8 mouse cellular contexts compared by ENCODE assay signal in the genomic region with DNA sequence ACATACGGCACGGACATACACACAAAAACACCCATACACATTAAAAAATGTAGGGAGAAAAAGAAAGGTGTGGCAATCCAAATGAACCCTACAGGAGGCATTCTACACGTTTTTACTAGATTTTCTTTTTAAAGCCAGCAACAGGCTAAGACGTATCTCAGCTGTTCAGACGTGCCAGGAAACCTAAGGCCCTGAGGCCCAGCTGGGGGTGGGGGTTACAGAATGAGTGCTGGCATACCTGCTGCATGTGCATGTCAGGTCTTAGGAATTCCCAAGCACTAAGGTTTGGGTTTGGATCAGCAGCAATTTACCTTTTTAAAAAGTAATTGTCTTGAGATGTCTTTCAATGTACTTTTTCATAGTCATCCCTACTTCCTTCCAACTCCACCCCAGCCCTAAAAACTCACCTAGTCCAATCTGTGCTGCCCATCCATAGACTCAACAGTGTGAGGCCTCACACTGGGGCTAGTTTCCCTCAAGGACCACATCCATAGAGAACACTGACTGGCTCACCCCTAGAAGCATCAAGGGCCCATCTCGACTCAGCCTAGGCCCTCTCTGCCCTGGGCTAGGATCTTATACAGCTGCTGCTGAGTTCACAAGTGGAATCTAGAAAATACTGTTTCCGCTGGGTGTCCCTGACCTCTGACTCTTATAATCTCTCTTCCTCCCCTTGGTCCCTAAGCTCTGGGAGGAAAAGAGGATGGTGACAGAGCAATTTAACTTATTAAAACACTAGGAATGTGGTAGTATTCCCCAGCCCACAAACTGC. TPM values are rescaled to one million over a fixed set of nuclear protein-coding genes. Genes with fewer than 3 reads are reported as not detected.
DNase-seq lines count a peak whose midpoint lies in the region; ATAC-seq and TF ChIP-seq lines count a peak whose summit lies in the region.
"Had no signal": no experiment of that assay in that cellular context is flagged by ENCODE, and none has a peak within 500 bp of the region (broad histone marks: within the 10 kb centered on the region; RNA-seq: fewer than 3 reads in every experiment).

No protein-coding gene starts in this region.

- peak overlapping the region; percentile 100; the same call in 1 of the 2 replicates for H3K27ac ChIP-seq in lung, postnatal 0 days (ENCODE audit: low read length)
- no peak overlapping the region for H3K27ac ChIP-seq in forebrain, embryonic 16.5 days (ENCODE audit: low read length)
- peak overlapping the region; percentile 100 for H3K27ac ChIP-seq in liver, embryonic 12.5 days

- peak overlapping the region; percentile 100 for H3K9ac ChIP-seq in lung, postnatal 0 days (replicated peaks; ENCODE audit: low read depth)
- H3K9ac ChIP-seq in forebrain, embryonic 16.5 days (replicated peaks; ENCODE audit: low read depth, low read length), result no peak overlapping the region
- peak overlapping the region; percentile 100 for H3K9ac ChIP-seq in liver, embryonic 12.5 days

- ATAC-seq in lung, postnatal 0 days, result no peak
- ATAC-seq in forebrain, embryonic 16.5 days, result no peak
- ATAC-seq in liver, embryonic 12.5 days, result no peak

- DNase-seq in lung, postnatal 0 days (ENCODE audit: low spot score), result no peak
- no peak for DNase-seq in lung, postnatal 10 days
- DNase-seq in thymus, postnatal 4 days, result no peak
- no peak for DNase-seq in MN1 (ENCODE audit: low spot score)
- no peak for DNase-seq in T-cell, adult 2 months (ENCODE audit: low spot score)
- DNase-seq: gastrocnemius, postnatal 25 days had no signal

- H3K9me3 ChIP-seq in lung, postnatal 0 days (ENCODE audit: low read length), result no peaks in the 10 kb centered on the region
- no peaks in the 10 kb centered on the region for H3K9me3 ChIP-seq in forebrain, embryonic 16.5 days (ENCODE audit: control insufficient read depth, low read length)
- no peaks in the 10 kb centered on the region for H3K9me3 ChIP-seq in liver, embryonic 12.5 days (replicated peaks)

- peak overlapping the region; percentile 76 for H3K4me2 ChIP-seq in lung, postnatal 0 days (replicated peaks; ENCODE audit: low read depth, low read length)
- H3K4me2 ChIP-seq in forebrain, embryonic 16.5 days (ENCODE audit: low read length), result peak overlapping the region; percentile 15; the same call in 1 of the 2 replicates
- peak overlapping the region; percentile 89 for H3K4me2 ChIP-seq in liver, embryonic 12.5 days

- H3K4me1 ChIP-seq in lung, postnatal 0 days (ENCODE audit: insufficient read depth, low read depth, low read length), result peaks cover 18% of the 10 kb centered on the region
- H3K4me1 ChIP-seq in forebrain, embryonic 16.5 days (replicated peaks; ENCODE audit: control insufficient read depth, insufficient read depth, low read length), result peaks cover 28% of the 10 kb centered on the region
- H3K4me1 ChIP-seq in liver, embryonic 12.5 days, result peaks cover 71% of the 10 kb centered on the region

- H3K4me3 ChIP-seq in lung, postnatal 0 days (ENCODE audit: low read depth, low read length), result peak overlapping the region; percentile 99
- H3K4me3 ChIP-seq in forebrain, embryonic 16.5 days (replicated peaks; ENCODE audit: low read length), result no peak overlapping the region; the same call in 1 of the 2 replicates
- peak overlapping the region; percentile 99 for H3K4me3 ChIP-seq in liver, embryonic 12.5 days

- TF ChIP-seq CTCF in lung, postnatal 0 days (IDR thresholded peaks at IDR 0.05), result no peak

- WGBS in lung, postnatal 0 days, result 28% methylated on average over 7 of the region's 7 CpGs
- 70% methylated on average over 7 of the region's 7 CpGs for WGBS in forebrain, embryonic 16.5 days
- WGBS in liver, embryonic 12.5 days (ENCODE audit: insufficient replicate concordance), result 57% methylated on average over 7 of the region's 7 CpGs

- no peaks in the 10 kb centered on the region for H3K27me3 ChIP-seq in lung, postnatal 0 days (replicated peaks; ENCODE audit: insufficient read depth, low read length)
- H3K27me3 ChIP-seq in forebrain, embryonic 16.5 days (replicated peaks; ENCODE audit: control insufficient read depth, insufficient read depth, low read length), result no peaks in the 10 kb centered on the region
- H3K27me3 ChIP-seq in liver, embryonic 12.5 days (replicated peaks), result no peaks in the 10 kb centered on the region

- H3K36me3 ChIP-seq in lung, postnatal 0 days (ENCODE audit: insufficient read depth, low read length), result no peaks in the 10 kb centered on the region
- H3K36me3 ChIP-seq in forebrain, embryonic 16.5 days (ENCODE audit: control insufficient read depth, insufficient read depth), result no peaks in the 10 kb centered on the region
- H3K36me3 ChIP-seq in liver, embryonic 12.5 days, result peaks cover 23% of the 10 kb centered on the region

- no peak for TF ChIP-seq EP300 in lung, postnatal 0 days (IDR thresholded peaks at IDR 0.05)

RNA-seq across cellular contexts. Expression of a gene that starts 2.2 kb away (rescaled TPM):
- polyA plus RNA-seq in lung, postnatal 0 days (2015; fragmentation: Nextera tagmentation; extraction: Ambion mirVana), result 439 and 450 TPM in 2 replicates
- 385 and 445 TPM in 2 replicates for polyA plus RNA-seq in forebrain, embryonic 16.5 days (2015; fragmentation: Nextera tagmentation; extraction: Ambion mirVana)
- 254 and 256 TPM in 2 replicates for polyA plus RNA-seq in liver, embryonic 12.5 days (2016; fragmentation: Nextera tagmentation; extraction: Ambion mirVana)

Comparison
In these comparisons a context has a peak if more than half of its experiments do, and no peak if none do; other contexts are left out.
1. H3K4me2 ChIP-seq: peak in every context shown above with its lines; median percentile 89 in liver, embryonic 12.5 days; 76 in lung, postnatal 0 days; 15 in forebrain, embryonic 16.5 days.